Mouse (Mus musculus) liver, embryonic 15.5 days (tissue): Measurements from ENCODE around the gene Thegl. TPM values are rescaled to one million over a fixed set of nuclear protein-coding genes. Genes with fewer than 3 reads are reported as not detected.

Experiments
- polyA plus RNA-seq: library from polyadenylated mRNA; unstranded; fragments of >200 nt; fragmentation: Nextera tagmentation; extraction: Ambion mirVana; gene quantifications from 2 replicates; pipeline ENCODE4 v1.2.1, GENCODE M21; 2015

Thegl gene
- polyA plus RNA-seq, 1 experiment from 2014 or later: 0.32 TPM

Other genes with a start within 250 kb of the Thegl start
- gene Aasdh, start 110.5 kb upstream of the Thegl start, polyA plus RNA-seq: 5.0 and 5.3 TPM in 2 replicates
- 157 and 158 TPM in 2 replicates for gene Paics, start 64.7 kb upstream of the Thegl start, polyA plus RNA-seq
- 21.9 and 23.1 TPM in 2 replicates for gene Ppat, start 64.4 kb upstream of the Thegl start, polyA plus RNA-seq
- gene Srp72, start 41.3 kb upstream of the Thegl start, polyA plus RNA-seq: 40.0 and 41.3 TPM in 2 replicates
- gene Arl9, start 12.0 kb upstream of the Thegl start, polyA plus RNA-seq: 0.38 TPM in 1 of 2 replicates, not detected in the other
- gene Hopx, start 99.1 kb downstream of the Thegl start, polyA plus RNA-seq: 0.13 and 0.28 TPM in 2 replicates
- 0.21 TPM in 1 of 2 replicates, not detected in the other for gene Spink2, start 195.4 kb downstream of the Thegl start, polyA plus RNA-seq
- gene Rest, start 249.5 kb downstream of the Thegl start, polyA plus RNA-seq: 6.4 and 6.8 TPM in 2 replicates